Mouse (Mus musculus): Measurements from ENCODE around the gene Fam222a. TPM values are rescaled to one million over a fixed set of nuclear protein-coding genes. Genes with fewer than 3 reads are reported as not detected.
A peak's percentile ranks its signal among the peaks of the same experiment; 100 is the strongest.

The Fam222a gene
- 2.5 and 2.7 TPM in 2 replicates for polyA plus RNA-seq (2014; fragmentation: Nextera tagmentation; extraction: Ambion mirVana)

DNA sequence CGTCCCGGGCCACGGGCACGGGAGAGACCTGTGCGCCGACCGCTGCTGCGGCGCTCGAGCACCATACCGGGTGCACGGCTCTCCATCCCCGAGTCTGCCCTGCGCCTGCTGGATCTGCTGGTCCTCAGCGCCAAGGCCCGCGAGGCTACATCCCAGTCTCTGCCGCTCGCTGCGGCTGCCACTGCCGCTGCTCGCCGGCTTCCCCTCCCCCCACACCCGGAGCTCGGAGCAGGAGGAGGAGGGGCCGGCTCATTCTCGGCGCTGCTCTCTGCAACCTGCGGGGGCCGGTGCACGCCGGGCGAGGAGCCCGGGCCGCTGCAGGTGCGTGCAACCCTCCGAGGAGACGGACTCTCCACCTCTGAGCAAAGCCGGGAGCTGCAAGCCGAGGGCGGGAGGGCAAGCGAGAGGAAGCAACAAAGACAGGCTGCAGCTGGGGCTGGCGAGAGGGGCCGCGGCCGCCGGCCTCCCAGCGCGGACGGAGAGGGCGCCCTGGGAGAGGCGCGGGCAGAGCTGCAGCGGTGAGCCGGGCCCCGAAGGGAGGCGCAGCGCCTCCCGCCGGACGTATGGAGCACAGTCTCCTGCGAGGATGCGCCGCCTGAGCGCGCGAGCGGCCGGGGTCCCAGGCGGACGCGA, at the start of gene Fam222a:
Gene Fam222a, plus strand, starts transcription at position 452 of the 633 bp plus-strand sequence.
- H3K4me3 ChIP-seq (ENCODE audit: low read depth, low read length): peak within 1 kb of the TSS; percentile 69
- H3K4me2 ChIP-seq (ENCODE audit: low read depth, low read length): peak within 1 kb of the TSS; percentile 90
- H3K9me3 ChIP-seq (replicated peaks; ENCODE audit: control insufficient read depth, low read length): no peaks in the 10 kb centered on the region
- no peaks in the 10 kb centered on the region for H3K36me3 ChIP-seq (replicated peaks; ENCODE audit: control insufficient read depth, insufficient read depth, low read depth, low read length)
- peaks cover 24% of the 10 kb centered on the region for H3K27me3 ChIP-seq (ENCODE audit: control insufficient read depth, insufficient read depth, low read length)
- H3K4me1 ChIP-seq (ENCODE audit: control insufficient read depth, insufficient read depth, low read length): peaks cover 30% of the 10 kb centered on the region
- peak; percentile 63 for ATAC-seq (replicated peaks; ENCODE audit: insufficient number of reproducible peaks, low FRiP score, low TSS enrichment, low read depth)
- peak within 1 kb of the TSS; percentile 56 for H3K9ac ChIP-seq (replicated peaks; ENCODE audit: low read length)
- DNase-seq (ENCODE audit: low spot score): peak; percentile 82
- H3K27ac ChIP-seq (replicated peaks; ENCODE audit: low read depth, low read length): peak within 1 kb of the TSS; percentile 48
- WGBS: under 1% methylated on average over 71 of the region's 72 CpGs

DNA sequence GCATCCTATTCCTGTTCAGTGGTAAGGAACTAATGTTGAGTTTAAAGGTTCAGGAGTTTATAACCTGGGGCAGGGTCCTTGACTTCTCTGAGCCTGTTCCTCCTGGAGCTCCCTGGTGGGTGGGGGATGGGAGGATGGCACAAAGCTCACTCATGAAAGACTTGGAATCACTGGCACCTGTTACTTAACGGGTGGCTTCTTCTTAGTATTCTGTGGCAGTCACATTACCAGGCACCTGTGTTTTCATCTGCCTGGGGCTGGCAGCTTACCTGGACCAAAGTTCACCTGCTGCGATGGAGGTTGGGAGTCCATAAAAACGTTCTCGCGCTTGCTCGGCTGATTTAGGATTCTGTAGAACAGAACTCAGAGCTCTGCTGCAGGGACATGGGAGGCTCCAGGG, 39.5 kb upstream of the Fam222a start:
- Histone ChIP-seq H3K9ac (replicated peaks; ENCODE audit: low read length) (no peak overlapping the region), H3K36me3 (replicated peaks; ENCODE audit: control insufficient read depth, insufficient read depth, low read depth, low read length) (no peaks in the 10 kb centered on the region), H3K4me3 (ENCODE audit: low read depth, low read length) (no peak overlapping the region), H3K4me1 (ENCODE audit: control insufficient read depth, insufficient read depth, low read length) (no peaks in the 10 kb centered on the region), H3K27me3 (ENCODE audit: control insufficient read depth, insufficient read depth, low read length) (no peaks in the 10 kb centered on the region), H3K27ac (replicated peaks; ENCODE audit: low read depth, low read length) (no peak overlapping the region), H3K4me2 (ENCODE audit: low read depth, low read length) (no peak overlapping the region), H3K9me3 (replicated peaks; ENCODE audit: control insufficient read depth, low read length) (no peaks in the 10 kb centered on the region)
- WGBS: 91% methylated on average over 6 of the region's 6 CpGs
- ATAC-seq (replicated peaks; ENCODE audit: insufficient number of reproducible peaks, low FRiP score, low TSS enrichment, low read depth) (no peak), DNase-seq (ENCODE audit: low spot score) (no peak)

DNA sequence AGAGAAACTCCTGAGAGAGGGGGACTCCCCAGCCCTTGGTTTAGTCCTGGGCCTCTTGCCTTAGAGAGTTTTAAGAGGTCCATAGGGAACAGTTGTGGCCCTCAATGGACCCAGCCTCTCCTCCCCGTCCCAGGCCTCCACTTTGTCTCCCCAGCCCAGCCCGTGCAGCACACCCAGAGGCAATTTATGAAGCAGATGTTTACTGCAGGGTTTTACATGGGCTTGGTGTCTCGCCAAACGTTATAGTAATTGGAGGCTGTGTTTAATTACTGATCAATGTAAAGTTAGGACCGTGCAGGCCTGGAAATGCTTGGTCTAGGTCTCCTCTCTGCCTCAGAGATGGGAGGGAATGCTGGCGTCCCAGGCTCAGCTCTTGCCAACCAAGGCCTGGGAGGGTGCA, 37.5 kb upstream of the Fam222a start:
- WGBS: 52% methylated on average over 6 of the region's 6 CpGs
- Histone ChIP-seq H3K9ac (replicated peaks; ENCODE audit: low read length) (no peak overlapping the region), H3K4me3 (ENCODE audit: low read depth, low read length) (no peak overlapping the region), H3K4me2 (ENCODE audit: low read depth, low read length) (no peak overlapping the region), H3K4me1 (ENCODE audit: control insufficient read depth, insufficient read depth, low read length) (no peaks in the 10 kb centered on the region), H3K27me3 (ENCODE audit: control insufficient read depth, insufficient read depth, low read length) (no peaks in the 10 kb centered on the region), H3K36me3 (replicated peaks; ENCODE audit: control insufficient read depth, insufficient read depth, low read depth, low read length) (no peaks in the 10 kb centered on the region), H3K9me3 (replicated peaks; ENCODE audit: control insufficient read depth, low read length) (no peaks in the 10 kb centered on the region), H3K27ac (replicated peaks; ENCODE audit: low read depth, low read length) (no peak overlapping the region)
- no peak for ATAC-seq (replicated peaks; ENCODE audit: insufficient number of reproducible peaks, low FRiP score, low TSS enrichment, low read depth)
- no peak for DNase-seq (ENCODE audit: low spot score)

DNA sequence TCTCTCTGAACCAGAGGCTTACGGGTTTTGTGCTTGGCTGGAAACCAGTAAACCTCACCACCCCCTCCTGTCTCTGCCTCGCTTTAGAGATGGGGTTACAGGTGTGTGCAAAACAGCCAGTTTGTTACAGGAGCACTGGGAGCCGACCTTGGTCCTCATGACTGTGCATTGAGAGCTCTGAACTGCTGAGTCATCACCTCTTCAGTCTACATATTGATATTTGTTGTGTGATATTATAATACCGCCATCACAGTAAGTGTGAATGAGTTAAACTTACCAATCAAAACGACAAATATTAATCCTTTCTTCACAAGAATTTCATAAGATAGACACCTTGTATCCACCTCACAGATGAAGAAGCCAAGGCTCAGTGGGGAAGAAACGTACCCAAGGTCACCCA, 35.8 kb upstream of the Fam222a start:
- no peaks in the 10 kb centered on the region for H3K9me3 ChIP-seq (replicated peaks; ENCODE audit: control insufficient read depth, low read length)
- H3K36me3 ChIP-seq (replicated peaks; ENCODE audit: control insufficient read depth, insufficient read depth, low read depth, low read length): no peaks in the 10 kb centered on the region
- no peaks in the 10 kb centered on the region for H3K4me1 ChIP-seq (ENCODE audit: control insufficient read depth, insufficient read depth, low read length)
- ATAC-seq (replicated peaks; ENCODE audit: insufficient number of reproducible peaks, low FRiP score, low TSS enrichment, low read depth) (no peak), DNase-seq (ENCODE audit: low spot score) (no peak)
- no peak overlapping the region for H3K27ac ChIP-seq (replicated peaks; ENCODE audit: low read depth, low read length)
- H3K4me2 ChIP-seq (ENCODE audit: low read depth, low read length): no peak overlapping the region
- no peak overlapping the region for H3K4me3 ChIP-seq (ENCODE audit: low read depth, low read length)
- H3K27me3 ChIP-seq (ENCODE audit: control insufficient read depth, insufficient read depth, low read length): no peaks in the 10 kb centered on the region
- no peak overlapping the region for H3K9ac ChIP-seq (replicated peaks; ENCODE audit: low read length)
- WGBS: 75% methylated on average over 6 of the region's 6 CpGs

DNA sequence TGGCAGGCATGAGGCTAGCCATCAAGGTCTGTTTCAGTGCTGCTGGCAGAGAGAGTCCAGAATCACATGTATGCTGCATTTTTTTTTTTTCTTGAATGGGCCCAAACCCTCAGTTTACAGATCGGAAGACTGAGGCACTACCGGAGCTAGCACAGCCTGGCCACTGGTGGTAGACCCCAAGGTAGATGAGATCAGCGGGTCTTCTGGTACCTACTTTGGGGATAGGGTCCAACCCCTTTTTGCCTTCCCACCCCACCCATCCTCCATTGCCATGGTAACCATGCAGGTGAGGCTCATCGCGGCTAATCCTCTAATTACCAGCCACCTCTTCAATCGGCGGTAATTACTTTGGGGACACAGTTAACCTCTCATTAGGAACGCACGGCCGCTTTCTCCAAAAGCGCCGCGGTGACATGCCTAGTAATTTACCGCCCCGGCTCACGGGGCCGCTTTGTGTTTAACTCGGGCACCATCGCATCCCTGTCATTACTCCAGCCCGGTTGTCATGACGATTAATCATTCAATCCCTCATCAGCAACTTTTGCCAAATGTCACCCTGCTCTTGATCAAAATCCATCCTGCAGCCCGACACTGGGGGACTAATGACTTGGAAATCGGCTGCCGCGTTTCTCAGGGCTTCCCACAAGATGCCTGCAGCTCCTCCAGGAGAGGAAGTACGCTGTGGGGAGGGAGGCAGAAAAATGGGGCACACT, 30.4 kb upstream of the Fam222a start:
- DNase-seq (ENCODE audit: low spot score): peak; percentile 63
- H3K4me1 ChIP-seq (ENCODE audit: control insufficient read depth, insufficient read depth, low read length): no peaks in the 10 kb centered on the region; the same call in 1 of the 2 replicates
- H3K27ac ChIP-seq (replicated peaks; ENCODE audit: low read depth, low read length): no peak overlapping the region
- 10% methylated on average over 26 of the region's 26 CpGs for WGBS
- no peak overlapping the region for H3K9ac ChIP-seq (replicated peaks; ENCODE audit: low read length)
- H3K4me2 ChIP-seq (ENCODE audit: low read depth, low read length): peak overlapping the region; percentile 11; the same call in 1 of the 2 replicates
- no peak overlapping the region for H3K4me3 ChIP-seq (ENCODE audit: low read depth, low read length)
- no peaks in the 10 kb centered on the region for H3K9me3 ChIP-seq (replicated peaks; ENCODE audit: control insufficient read depth, low read length)
- ATAC-seq (replicated peaks; ENCODE audit: insufficient number of reproducible peaks, low FRiP score, low TSS enrichment, low read depth): no peak
- H3K27me3 ChIP-seq (ENCODE audit: control insufficient read depth, insufficient read depth, low read length): peaks cover 2% of the 10 kb centered on the region; the same call in 1 of the 2 replicates
- H3K36me3 ChIP-seq (replicated peaks; ENCODE audit: control insufficient read depth, insufficient read depth, low read depth, low read length): no peaks in the 10 kb centered on the region

DNA sequence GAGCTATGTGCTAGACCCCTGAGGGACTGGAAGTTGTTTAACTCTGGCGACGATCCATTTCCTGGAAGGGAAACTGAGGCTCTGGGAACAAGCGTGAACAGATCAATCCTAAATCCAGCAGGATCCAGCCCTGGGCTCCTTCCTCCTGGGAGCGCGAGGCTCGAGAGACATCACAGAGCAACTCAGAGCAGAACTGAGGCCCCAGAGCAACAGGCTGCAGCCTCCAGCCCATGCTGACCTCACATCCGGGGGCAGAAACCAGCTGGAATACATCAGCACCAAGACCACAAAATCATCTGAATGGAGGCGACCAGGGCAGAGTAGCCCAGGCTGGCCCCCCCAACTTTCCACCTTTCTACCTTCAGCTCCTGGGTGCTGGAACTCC, 29.8 kb upstream of the Fam222a start:
- Histone ChIP-seq H3K9me3 (replicated peaks; ENCODE audit: control insufficient read depth, low read length) (no peaks in the 10 kb centered on the region), H3K27me3 (ENCODE audit: control insufficient read depth, insufficient read depth, low read length) (peaks cover 2% of the 10 kb centered on the region; the same call in 1 of the 2 replicates), H3K9ac (replicated peaks; ENCODE audit: low read length) (no peak overlapping the region), H3K4me3 (ENCODE audit: low read depth, low read length) (no peak overlapping the region), H3K4me1 (ENCODE audit: control insufficient read depth, insufficient read depth, low read length) (no peaks in the 10 kb centered on the region; the same call in 1 of the 2 replicates), H3K4me2 (ENCODE audit: low read depth, low read length) (peak overlapping the region; percentile 0; the same call in 1 of the 2 replicates), H3K36me3 (replicated peaks; ENCODE audit: control insufficient read depth, insufficient read depth, low read depth, low read length) (no peaks in the 10 kb centered on the region), H3K27ac (replicated peaks; ENCODE audit: low read depth, low read length) (no peak overlapping the region)
- WGBS: 10% methylated on average over 8 of the region's 8 CpGs
- ATAC-seq (replicated peaks; ENCODE audit: insufficient number of reproducible peaks, low FRiP score, low TSS enrichment, low read depth) (no peak; the same call in 1 of the 2 replicates), DNase-seq (ENCODE audit: low spot score) (peak; percentile 61)

DNA sequence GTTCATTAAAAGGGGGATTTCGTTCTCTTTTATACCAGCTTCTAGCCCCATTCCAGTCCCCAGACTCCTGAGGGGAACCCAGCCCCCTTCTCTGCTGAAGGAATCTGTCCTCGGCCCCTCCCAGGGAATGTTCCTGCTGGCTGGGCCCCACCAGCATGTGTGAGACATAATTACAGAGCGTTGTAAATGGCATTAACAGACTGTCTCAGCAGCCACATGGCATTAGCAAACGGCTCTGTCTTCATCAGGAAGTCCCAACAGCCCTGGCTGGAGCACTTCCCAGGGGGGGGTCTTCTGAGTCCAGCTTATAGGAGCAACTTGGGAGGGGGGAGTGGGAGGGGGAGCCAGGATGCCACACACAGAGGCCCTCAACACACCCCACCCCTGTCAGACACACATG, 29.1 kb upstream of the Fam222a start:
- no peak for ATAC-seq (replicated peaks; ENCODE audit: insufficient number of reproducible peaks, low FRiP score, low TSS enrichment, low read depth)

DNA sequence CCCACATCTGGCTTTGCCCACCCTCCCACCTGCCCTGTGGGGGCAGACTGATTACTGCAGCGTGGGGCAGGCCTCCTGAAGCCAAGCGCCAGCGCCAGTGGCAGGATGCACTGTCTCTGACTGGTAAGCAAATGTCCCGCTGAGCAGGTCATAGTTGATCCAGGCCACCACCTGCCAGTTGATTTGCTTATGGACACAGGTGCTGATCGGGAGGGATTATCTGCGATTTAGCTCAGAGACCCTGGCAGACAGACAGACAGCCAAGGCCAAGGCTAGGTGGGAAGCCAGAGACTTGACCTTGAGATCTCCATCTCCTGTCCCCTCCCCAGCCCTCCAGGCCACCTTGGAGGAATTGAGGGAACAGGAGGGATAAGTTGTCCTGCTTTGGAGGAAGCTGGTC, 28.1 kb upstream of the Fam222a start:
- H3K4me1 ChIP-seq (ENCODE audit: control insufficient read depth, insufficient read depth, low read length): no peaks in the 10 kb centered on the region; the same call in 1 of the 2 replicates
- H3K27ac ChIP-seq (replicated peaks; ENCODE audit: low read depth, low read length): no peak overlapping the region
- no peaks in the 10 kb centered on the region for H3K9me3 ChIP-seq (replicated peaks; ENCODE audit: control insufficient read depth, low read length)
- no peak overlapping the region for H3K4me3 ChIP-seq (ENCODE audit: low read depth, low read length)
- H3K36me3 ChIP-seq (replicated peaks; ENCODE audit: control insufficient read depth, insufficient read depth, low read depth, low read length): no peaks in the 10 kb centered on the region
- DNase-seq (ENCODE audit: low spot score): no peak
- no peak overlapping the region for H3K9ac ChIP-seq (replicated peaks; ENCODE audit: low read length)
- no peak overlapping the region for H3K4me2 ChIP-seq (ENCODE audit: low read depth, low read length)
- 66% methylated on average over 6 of the region's 6 CpGs for WGBS
- peaks cover 2% of the 10 kb centered on the region; the same call in 1 of the 2 replicates for H3K27me3 ChIP-seq (ENCODE audit: control insufficient read depth, insufficient read depth, low read length)
- no peak for ATAC-seq (replicated peaks; ENCODE audit: insufficient number of reproducible peaks, low FRiP score, low TSS enrichment, low read depth)

More for the DNA sequence above, 29.1 kb upstream of the Fam222a start:
- Histone ChIP-seq H3K4me1 (ENCODE audit: control insufficient read depth, insufficient read depth, low read length) (no peaks in the 10 kb centered on the region; the same call in 1 of the 2 replicates), H3K9ac (replicated peaks; ENCODE audit: low read length) (no peak overlapping the region), H3K9me3 (replicated peaks; ENCODE audit: control insufficient read depth, low read length) (no peaks in the 10 kb centered on the region), H3K27me3 (ENCODE audit: control insufficient read depth, insufficient read depth, low read length) (peaks cover 2% of the 10 kb centered on the region; the same call in 1 of the 2 replicates), H3K27ac (replicated peaks; ENCODE audit: low read depth, low read length) (no peak overlapping the region), H3K4me2 (ENCODE audit: low read depth, low read length) (no peak overlapping the region), H3K36me3 (replicated peaks; ENCODE audit: control insufficient read depth, insufficient read depth, low read depth, low read length) (no peaks in the 10 kb centered on the region), H3K4me3 (ENCODE audit: low read depth, low read length) (no peak overlapping the region)
- DNase-seq (ENCODE audit: low spot score): peak; percentile 14
- 20% methylated on average over 4 of the region's 4 CpGs for WGBS
